Mouse (Mus musculus) ES-Bruce4 (cell line): ENCODE results near the gene Inpp1.

Source experiments
- CTCF ChIP-seq: IDR thresholded peaks from one replicate; pipeline ENCODE4 v1.8.1; 2011; ENCODE audit warnings: low read depth, low read length
- EP300 ChIP-seq: IDR thresholded peaks from 2 replicates; pipeline ENCODE4 v1.6.1; 2011; ENCODE audit warnings: low read depth, low read length; ENCODE audit not compliant: insufficient read depth
- POLR2A ChIP-seq: IDR thresholded peaks from one replicate; pipeline ENCODE4 v1.8.1; 2011; ENCODE audit warnings: low read length; ENCODE audit not compliant: insufficient read depth

DNA sequence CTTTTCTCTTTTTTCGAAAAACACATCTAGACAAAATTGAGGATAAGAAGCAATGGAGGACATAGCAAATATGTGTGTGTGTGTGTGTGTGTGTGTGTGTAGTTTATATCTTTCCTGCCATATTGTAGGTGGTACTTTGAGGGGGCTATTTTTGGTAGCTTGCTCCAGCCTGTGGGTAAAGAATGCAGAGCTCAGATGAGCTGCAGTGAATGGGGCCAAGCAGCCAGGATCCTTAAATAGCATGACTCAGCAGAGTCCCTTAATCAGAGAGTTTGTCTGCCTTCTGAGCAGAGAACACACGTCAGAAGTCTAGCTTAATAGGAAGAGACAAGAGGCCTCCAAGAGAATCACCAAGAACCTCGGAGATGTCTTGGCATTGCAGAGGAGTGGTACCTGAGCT, 64.8 kb downstream of the Inpp1 start:
- TF ChIP-seq CTCF (no peak), EP300 (no peak), POLR2A (no peak)
